Mouse (Mus musculus) telencephalon, adult 2 months (tissue): ENCODE measurements around the gene Lsm10.

Experiments used
- DNase-seq: peaks from one replicate; pipeline ENCODE4 v3.0.0-alpha.2; 2011; ENCODE audit warnings: low read depth, low spot score

The Lsm10 gene

DNA sequence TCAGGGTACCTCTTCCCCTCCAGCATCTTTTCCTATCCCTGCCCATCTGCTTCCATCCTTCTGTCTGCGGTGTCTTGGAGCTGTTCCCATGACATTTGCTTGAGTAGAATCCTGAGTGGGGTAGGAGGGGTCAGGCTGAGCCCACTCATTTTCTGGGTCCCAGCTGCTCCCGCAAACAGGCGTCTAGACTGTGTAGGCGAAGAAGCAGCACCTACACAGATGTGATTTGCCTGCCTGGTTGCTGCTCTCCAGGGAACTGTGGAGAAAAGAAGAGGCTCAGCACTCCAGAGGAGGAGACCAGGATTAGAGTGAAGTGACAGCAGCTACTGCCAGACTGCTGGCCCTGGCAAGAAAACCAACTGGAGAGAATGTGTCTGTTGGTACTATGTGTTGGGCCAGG is 22.2 kb downstream of the Lsm10 start:
- peak; percentile 91 for DNase-seq

DNA sequence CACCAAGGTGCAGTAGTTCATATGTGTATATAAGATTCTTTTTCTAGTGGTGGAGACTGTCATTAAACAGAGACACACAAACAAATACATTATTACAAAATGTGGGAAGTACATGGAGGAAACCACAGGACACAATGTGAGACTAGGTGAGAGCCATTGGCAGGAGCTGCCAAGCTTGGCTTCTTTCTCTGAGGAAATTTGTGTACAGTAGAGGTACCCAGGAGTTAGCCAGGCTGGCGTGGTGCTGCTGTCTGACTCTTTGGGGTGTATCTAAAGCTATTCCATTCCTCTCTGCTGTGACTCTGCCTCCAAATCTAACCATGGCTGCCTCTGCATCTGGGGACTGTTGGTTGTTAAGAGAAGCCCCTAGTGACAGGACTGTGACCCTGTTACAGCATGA is 22.6 kb downstream of the Lsm10 start:
- no peak for DNase-seq

DNA sequence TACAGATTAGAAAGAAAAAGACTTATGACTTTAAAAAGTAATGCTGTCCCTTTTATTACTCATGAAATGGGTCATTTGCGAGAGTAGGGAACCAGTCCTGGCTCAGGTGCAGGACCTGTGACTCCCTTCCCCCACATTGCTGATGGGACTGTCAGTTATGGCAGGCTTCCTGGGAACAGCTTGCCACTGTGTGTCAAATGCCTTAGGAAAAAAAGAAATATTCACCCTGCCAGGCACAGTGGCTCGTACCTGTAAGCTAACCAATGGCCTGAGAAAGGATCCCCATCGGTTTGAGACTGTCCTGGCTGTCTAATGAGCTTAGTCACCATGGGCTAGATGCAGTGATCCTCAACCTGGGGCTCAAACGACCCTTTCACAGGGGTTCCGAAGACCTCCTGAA is 23.6 kb downstream of the Lsm10 start:
- no peak for DNase-seq

DNA sequence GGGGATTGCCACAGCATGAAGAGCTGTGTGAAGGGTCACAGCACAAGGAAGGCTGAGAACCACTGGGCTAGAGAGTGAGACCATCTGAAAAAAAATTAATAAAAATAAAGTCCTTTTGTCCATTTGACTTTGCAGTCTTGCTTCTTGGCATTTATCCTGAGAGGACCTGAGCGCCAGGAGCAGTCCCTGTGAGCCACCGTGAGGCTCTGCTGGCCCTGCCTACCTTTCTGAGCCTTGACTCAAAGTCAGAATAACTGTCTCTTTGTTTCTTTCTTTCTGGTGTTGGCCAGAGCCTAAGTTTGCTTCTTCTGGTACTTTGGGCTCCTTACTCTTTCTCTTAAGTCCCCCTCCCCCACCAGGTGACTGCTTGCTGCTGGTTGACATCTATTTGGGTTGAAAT is 24.1 kb downstream of the Lsm10 start:
- DNase-seq: no peak

DNA sequence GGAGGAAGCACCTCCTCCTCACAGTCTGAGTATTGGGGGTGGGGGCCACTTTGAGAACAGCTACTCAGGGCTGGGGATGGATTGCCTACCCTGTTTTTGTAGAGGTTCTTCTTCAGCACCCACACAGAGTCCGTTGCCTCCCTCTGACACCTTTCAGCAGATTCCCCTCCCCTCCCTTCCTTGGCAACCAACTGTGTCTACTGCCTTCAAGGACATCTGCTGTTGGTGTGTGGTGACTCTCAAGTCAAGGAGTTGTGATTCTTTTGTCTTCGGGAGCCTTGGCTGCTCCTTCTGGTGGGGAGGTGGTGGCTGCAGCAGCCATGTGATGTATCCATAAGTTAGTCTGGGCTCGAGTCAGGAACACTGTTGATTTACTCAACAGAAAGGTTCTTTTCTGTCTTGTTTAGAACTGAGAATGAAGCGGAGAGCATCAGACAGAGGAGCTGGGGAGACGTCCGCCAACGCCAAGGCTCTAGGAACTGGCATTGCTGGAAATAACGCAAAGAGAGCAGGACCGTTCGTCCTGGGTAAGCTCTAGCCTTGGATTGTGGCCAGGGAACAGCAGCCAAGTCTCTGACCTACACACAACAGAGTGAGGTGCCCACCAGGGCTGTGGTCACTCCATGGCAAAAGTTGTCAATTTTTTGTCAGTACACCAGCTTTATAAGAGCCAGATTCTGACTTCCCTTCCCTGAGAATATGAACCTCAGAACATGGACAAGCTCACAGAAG is 27.1 kb downstream of the Lsm10 start:
- DNase-seq: peak; percentile 72

DNA sequence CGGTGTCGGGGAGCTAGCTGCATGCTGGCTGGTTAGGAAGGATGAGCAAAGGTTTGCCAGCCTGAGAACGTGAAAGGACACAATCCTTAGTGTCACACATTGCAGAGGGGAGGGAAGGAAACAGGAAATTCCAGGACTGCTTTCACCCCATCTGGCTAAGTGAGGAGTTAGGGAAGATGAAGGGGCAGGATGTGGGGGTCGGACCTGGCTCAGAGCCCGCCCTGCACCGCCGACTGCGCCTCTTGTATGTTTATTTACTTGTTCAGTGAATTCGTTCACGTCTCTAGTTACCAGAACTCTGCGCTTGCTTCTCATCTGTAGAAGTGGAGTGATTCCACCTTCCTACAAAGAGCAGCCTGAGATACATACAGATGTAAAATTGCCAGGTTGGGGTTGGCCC is 34.1 kb downstream of the Lsm10 start:
- no peak for DNase-seq

DNA sequence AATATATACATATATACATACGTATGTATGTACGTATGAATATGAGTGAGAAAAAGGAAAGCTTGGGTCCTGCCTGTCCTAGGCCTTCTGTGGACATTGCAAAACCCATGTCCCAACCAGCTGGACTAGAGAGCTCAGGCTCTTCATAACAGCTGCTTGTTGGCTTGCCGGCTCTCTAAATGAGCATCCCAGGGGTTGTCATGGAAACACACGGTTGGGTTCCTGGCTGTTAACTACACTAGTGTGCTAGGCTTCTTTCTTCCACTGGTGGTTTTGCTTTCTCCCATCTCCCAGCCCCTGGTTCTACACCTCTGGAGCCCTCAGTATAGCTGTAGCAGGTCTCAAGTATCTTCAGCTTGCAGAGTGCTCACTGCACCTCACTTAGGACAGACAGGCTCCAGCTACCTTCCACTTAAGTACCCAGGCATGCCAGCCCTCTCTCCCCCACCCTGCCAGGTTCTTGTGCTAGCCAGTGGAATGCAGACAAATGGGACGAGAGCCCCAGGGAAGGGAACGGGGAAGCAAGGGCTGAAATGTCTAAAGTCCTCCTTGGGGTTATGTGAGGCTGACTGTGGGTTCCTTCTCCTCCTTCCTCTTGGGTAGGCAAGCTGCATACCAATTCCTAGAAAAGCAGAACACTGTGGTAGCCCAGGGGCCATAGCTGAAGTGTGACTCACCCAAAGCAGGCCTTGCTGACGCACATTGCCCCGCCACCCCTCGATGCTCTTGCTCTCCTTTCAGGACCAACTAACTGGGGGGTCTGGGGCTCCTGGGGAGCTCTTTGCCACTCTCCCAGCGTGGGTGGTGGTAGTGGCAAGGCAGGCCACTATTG is 35.1 kb downstream of the Lsm10 start:
- DNase-seq: no peak

DNA sequence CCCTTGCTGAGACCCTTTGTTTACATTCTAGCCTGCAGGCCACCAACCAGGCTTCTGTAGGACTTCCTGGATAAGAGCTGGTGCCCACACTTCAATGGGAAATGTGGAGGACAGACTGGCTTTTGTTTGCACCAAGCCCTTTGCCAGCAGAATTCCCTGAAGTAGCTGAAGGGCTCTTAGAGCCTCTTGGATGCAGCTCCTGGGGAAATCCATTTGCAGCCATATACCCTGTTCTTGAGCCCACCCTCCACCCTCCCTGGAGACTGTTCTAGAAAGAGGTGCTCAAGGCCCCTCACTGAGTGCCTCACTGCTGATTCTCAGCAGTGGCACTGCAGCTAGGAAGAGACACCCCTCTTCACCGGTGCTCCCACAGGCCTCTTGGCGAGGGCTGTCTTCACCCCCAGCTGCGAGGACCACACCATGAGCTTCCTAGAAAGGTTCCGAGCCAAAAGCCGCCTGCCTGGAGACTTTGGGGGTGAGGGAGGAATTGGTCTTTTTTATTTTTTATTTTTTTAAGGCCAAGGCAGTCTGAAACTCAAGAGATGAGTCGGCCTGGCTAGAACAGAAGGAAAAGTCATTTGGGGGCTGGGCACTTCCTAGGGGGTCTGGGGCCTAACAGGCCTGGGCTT is 36.3 kb downstream of the Lsm10 start:
- no peak for DNase-seq

DNA sequence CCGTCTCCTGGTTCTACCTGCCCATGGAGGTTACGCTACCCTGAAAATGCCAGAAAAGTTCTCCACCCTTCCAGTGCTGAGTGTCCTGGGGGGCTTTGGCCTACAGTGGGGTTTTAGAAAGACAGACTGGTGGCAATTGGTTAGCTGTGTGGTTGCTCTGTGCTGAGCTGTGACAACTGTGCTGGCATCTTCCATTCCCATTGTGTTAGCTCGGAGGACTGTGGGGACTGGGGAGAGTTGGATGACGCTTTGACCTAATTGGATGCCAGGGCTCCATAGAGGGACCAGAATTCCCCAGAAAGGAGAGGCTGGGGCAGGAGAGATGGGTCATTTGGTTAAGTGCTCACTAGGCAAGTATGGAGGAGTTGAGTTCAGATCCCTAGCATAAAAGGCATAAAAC is 37.8 kb downstream of the Lsm10 start:
- no peak for DNase-seq

DNA sequence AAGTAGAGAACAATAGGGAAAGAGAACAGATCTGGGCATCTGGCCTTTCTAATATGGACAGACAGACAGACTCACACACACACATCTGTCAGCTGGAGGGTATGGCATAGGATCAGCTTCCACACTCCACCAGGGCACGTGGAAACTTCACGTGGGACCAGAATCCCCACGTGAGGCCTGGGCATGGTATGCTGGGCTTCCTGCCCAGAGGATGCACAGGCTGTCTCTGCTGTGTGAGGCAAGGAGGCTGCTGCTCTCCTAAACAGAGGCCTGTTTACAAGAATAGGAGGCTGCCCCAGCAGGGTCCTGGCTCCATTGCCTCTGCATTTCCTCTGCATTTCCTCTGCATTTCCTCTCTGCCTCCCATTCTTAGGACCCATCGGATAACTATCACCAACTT is 38.2 kb downstream of the Lsm10 start:
- no peak for DNase-seq

DNA sequence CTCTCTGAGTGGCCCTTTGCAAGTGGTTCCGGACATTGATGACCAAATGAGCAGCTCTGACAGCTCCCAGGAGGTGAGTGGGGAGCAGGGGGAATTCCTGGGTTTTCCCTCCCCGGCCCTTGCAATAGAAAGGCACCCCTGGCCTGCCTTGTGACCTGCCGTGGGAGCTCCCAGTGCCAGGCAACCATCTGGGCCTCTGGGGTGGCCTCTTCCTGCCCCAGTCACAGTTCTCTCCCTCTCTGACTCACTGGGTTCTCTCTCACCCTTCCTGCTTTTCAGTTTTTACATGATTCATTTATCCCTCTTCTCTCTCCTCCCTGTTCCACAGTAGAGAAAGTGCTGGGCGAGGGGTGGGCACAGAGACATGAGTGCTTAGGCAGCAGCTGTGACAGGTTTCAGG is 41.4 kb downstream of the Lsm10 start:
- DNase-seq: no peak

DNA sequence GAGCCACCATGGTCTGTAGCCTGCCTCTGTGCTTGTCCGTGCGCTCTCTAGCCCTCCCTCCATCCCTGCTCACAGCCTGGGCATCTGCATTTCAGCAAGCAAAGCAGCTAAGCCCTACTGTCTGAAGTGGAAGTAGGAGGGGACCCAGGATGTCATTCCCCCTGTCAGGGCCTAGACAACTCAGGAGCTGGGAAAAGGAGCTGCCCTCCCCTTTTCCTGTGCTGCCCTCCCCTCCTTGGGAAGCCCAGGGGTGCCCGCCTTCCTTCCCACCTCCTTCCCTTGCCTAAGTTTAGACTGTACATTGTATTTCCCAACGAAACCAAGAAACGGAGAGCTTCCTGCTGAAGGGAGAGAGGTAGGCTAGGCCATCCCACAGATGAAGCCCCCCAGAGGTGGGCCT is 44.6 kb downstream of the Lsm10 start:
- no peak for DNase-seq

DNA sequence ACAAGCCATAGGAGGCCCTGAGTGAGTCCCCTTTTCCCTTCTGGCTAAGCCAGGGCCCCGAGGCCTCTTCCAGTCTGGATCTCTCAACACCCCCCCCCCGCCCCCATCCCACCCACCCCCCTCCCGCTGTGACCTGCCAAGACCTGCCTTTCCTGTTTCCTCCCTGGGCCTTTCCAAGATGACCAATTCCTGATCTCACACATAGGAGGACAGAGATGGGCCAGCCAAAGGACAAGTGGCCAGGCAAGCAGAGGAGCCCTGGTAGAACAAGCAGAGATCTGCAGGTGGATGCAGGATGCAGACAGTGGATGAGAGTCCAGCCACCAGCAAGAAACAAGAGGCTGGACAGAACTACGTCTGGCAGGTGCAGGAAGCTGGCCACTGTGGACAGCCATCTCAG is 49.0 kb downstream of the Lsm10 start:
- DNase-seq: no peak

DNA sequence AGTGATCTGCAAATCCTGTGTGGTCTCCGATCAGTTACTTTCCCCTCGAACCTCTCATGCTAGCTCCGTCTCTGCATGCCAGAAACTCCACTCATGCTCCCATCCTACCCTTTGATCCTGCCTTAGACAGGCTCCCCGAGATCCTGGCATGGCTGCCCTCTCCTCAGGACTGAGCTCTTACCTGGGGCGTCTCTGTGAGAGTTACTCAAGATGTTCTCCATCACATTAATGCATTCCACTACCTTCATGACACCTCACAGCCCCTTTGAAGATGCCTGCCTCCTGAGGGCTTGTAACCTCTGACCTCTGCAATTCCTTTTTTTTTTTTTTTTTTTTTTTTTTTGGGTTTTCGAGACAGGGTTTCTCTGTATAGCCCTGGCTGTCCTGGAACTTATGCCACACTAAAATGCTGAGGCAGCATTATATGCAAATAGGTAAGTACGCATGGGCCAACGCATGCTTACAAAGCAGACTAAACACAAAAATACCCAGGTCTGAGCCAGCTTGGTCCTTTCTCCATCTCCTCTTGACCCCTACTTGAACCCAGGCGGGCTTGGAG is 50.6 kb downstream of the Lsm10 start:
- no peak for DNase-seq

DNA sequence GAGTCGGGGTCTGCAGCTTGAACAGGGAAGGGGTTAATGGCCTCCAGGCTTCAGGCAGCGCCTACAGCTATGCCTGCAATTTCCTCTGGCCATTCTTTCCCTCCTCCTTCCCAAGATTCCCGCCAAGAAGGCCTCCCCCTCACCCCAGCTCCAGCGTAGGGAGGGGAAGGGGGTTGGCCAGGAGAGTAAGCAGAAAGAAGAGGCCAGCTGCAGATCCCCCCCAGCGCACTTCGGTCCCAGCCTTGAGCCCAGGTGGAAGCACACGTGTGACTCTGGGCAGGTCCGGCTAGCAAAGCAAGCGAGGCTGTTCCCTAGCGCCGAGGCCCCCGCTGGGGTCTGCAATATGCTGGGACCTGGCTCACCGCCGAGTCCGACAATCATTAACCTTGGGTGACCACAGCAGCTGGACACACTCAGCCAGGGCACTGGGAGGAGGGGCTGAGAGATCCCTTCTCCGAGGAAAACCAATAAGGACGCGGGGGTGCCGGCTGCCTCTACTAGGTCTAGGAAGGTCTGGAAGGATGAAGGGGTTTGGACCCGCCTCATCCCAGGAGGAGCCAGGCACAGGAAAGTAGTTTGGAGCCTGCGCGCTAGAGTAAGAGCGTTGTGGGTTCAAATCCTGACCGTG is 51.2 kb downstream of the Lsm10 start, which contains the start of gene Eva1b:
Gene Eva1b (plus strand): TSS at position 212 of the 628 bp plus-strand sequence.
- DNase-seq: no peak
